Mouse (Mus musculus) olfactory bulb, adult 2 months (tissue): ENCODE data around the gene Spata2.

Source experiments
- CTCF ChIP-seq: fragments of 200-500 bp; IDR thresholded peaks from 2 replicates; pipeline ENCODE4 v1.5.1; 2012; ENCODE audit warnings: low read depth, mild to moderate bottlenecking, low read length, moderate library complexity; ENCODE audit not compliant: insufficient read depth
- POLR2A ChIP-seq: fragments of 200-500 bp; IDR thresholded peaks from 2 replicates; pipeline ENCODE4 v1.6.1; 2012; ENCODE audit warnings: mild to moderate bottlenecking, low read depth, low read length, moderate library complexity; ENCODE audit not compliant: insufficient read depth

GRCm38 (mm10) chr2:167496437-167496836 is 3.8 kb upstream of the Spata2 start:
- TF ChIP-seq CTCF (no peak), POLR2A (no peak)
